Mouse (Mus musculus) MEL (cell line): ENCODE measurements around the gene Dnajc5g.

Source experiments
- CHD2 ChIP-seq: IDR thresholded peaks from 2 replicates; pipeline ENCODE4 v1.6.1; 2011; ENCODE audit warnings: low read length, improper control_type of control experiment
- CTCF ChIP-seq, 3 experiments: IDR thresholded peaks in 2 of 3; conservative IDR thresholded peaks in 1 of 3; 2 replicates each; pipeline ENCODE4 v1.5.1; 2011 to 2012; ENCODE audit warnings: low read length in 3 of 3, low read depth in 2 of 3, mild to moderate bottlenecking in 2 of 3, improper control_type of control experiment in 1 of 3, inconsistent platforms in 1 of 3, mixed read lengths in 1 of 3, moderate library complexity in 1 of 3; ENCODE audit not compliant: control insufficient read depth in 1 of 3, insufficient read depth in 1 of 3, poor library complexity in 1 of 3, severe bottlenecking in 1 of 3
- E2F4 ChIP-seq: IDR thresholded peaks from 2 replicates; pipeline ENCODE4 v1.6.1; 2011; ENCODE audit warnings: low read depth, low read length, improper control_type of control experiment, borderline replicate concordance
- EP300 ChIP-seq, 2 experiments: IDR thresholded peaks; 2 replicates each; pipeline ENCODE4 v1.6.1; 2011; ENCODE audit warnings: improper control_type of control experiment in 2 of 2, low read length in 2 of 2, low read depth in 1 of 2, mild to moderate bottlenecking in 1 of 2
- ETS1 ChIP-seq: IDR thresholded peaks from 2 replicates; pipeline ENCODE4 v1.6.1; 2012; ENCODE audit warnings: low read depth, mild to moderate bottlenecking, inconsistent platforms, low read length, improper control_type of control experiment, moderate library complexity
- GABPA ChIP-seq: IDR thresholded peaks from 2 replicates; pipeline ENCODE4 v1.6.1; 2012; ENCODE audit warnings: low read depth, mild to moderate bottlenecking, inconsistent platforms, low read length, improper control_type of control experiment, moderate library complexity
- GATA1 ChIP-seq: IDR thresholded peaks from 2 replicates; pipeline ENCODE4 v1.6.1; 2011; ENCODE audit warnings: low read depth, low read length, improper control_type of control experiment
- MAFK ChIP-seq: IDR thresholded peaks from 2 replicates; pipeline ENCODE4 v1.6.1; 2011; ENCODE audit warnings: low read depth, mild to moderate bottlenecking, low read length, improper control_type of control experiment, borderline replicate concordance
- NRF1 ChIP-seq: IDR thresholded peaks from 2 replicates; pipeline ENCODE4 v1.6.1; 2014; ENCODE audit warnings: low read depth, mild to moderate bottlenecking, inconsistent platforms, low read length, improper control_type of control experiment, moderate library complexity; ENCODE audit not compliant: poor library complexity, insufficient read depth, severe bottlenecking
- POLR2A ChIP-seq, 2 experiments: IDR thresholded peaks; 2 replicates each; pipeline ENCODE4 v1.6.1; 2011 to 2012; ENCODE audit warnings: low read length in 2 of 2, mild to moderate bottlenecking in 2 of 2, control low read depth in 1 of 2, improper control_type of control experiment in 1 of 2, low read depth in 1 of 2, moderate library complexity in 1 of 2; ENCODE audit not compliant: control insufficient read depth in 1 of 2, insufficient read depth in 1 of 2, poor library complexity in 1 of 2
- SIN3A ChIP-seq: IDR thresholded peaks from 2 replicates; pipeline ENCODE4 v1.6.1; 2012; ENCODE audit warnings: low read length, improper control_type of control experiment, inconsistent platforms
- SMC3 ChIP-seq: IDR thresholded peaks from 2 replicates; pipeline ENCODE4 v1.6.1; 2011; ENCODE audit warnings: low read depth, low read length, improper control_type of control experiment
- USF1 ChIP-seq: IDR thresholded peaks from 2 replicates; pipeline ENCODE4 v1.6.1; 2014; ENCODE audit warnings: low read depth, mild to moderate bottlenecking, inconsistent platforms, low read length, improper control_type of control experiment, moderate library complexity

GRCm38 (mm10) chr5:31123481-31123880 is 17.4 kb downstream of the Dnajc5g start:
- no peak for TF ChIP-seq CTCF (IDR thresholded peaks at IDR 0.05 in 2 of 3, conservative IDR thresholded peaks at IDR 0.05 in 1 of 3; ENCODE audit: control insufficient read depth in 1 of 3, insufficient read depth in 1 of 3, low read depth in 2 of 3, low read length in 3 of 3, poor library complexity in 1 of 3, severe bottlenecking in 1 of 3)
- TF ChIP-seq USF1 = no peak
- TF ChIP-seq NRF1 = no peak
- TF ChIP-seq CHD2 = no peak
- no peak for TF ChIP-seq POLR2A (IDR thresholded peaks at IDR 0.05; ENCODE audit: control insufficient read depth in 1 of 2, insufficient read depth in 1 of 2, low read depth in 1 of 2, low read length in 2 of 2, poor library complexity in 1 of 2)
- no peak for TF ChIP-seq ETS1
- no peak for TF ChIP-seq E2F4
- TF ChIP-seq EP300 (IDR thresholded peaks at IDR 0.05; ENCODE audit: low read depth in 1 of 2, low read length in 2 of 2) = no peak
- no peak for TF ChIP-seq SIN3A
- no peak for TF ChIP-seq GATA1
- no peak for TF ChIP-seq SMC3
- TF ChIP-seq MAFK = no peak
- TF ChIP-seq GABPA = no peak
